Mouse (Mus musculus): ENCODE data around the gene Cth. TPM values are rescaled to one million over a fixed set of nuclear protein-coding genes. Genes with fewer than 3 reads are reported as not detected.
"Not testable (repeated sequence)": the region's sequence is repeated elsewhere in the genome, so short reads cannot be mapped to it uniquely, and the experiment has no call there.

Cth gene
- total RNA-seq (2021), result 10 to 100 TPM; 16.8 to 49.5 TPM
- long read RNA-seq, experiment 1, transcript Cth-201 (12 exons, 1,815 nt), result major isoform, 75 of 79 reads
- long read RNA-seq, experiment 1, partial matches to known transcripts, result 2 of 79 reads
- long read RNA-seq, experiment 1, other reads (novel, unspliced or antisense), result 2 of 79 reads
- long read RNA-seq, experiment 2, partial matches to known transcripts, result 0 of 4 reads
- long read RNA-seq, experiment 2, other reads (novel, unspliced or antisense), result 0 of 4 reads

GRCm38 (mm10) chr3:157924692-157925328, at the start of gene Cth:
Gene Cth, minus strand, starts transcription at chr3:157925077.
- peak; percentile 95 for DNase-seq

GRCm38 (mm10) chr3:157973236-157973635, 48.4 kb upstream of the Cth start:
- DNase-seq, result no peak

- no peak for DNase-seq
Observed at GRCm38 (mm10) chr3:157971151-157971550, 46.3 kb upstream of the Cth start.

GRCm38 (mm10) chr3:157957320-157957719, 32.4 kb upstream of the Cth start:
- DNase-seq, result no peak

- DNase-seq, result no peak
Observed at GRCm38 (mm10) chr3:157956201-157956600, 31.3 kb upstream of the Cth start.

- DNase-seq, result no peak
Observed at GRCm38 (mm10) chr3:157955466-157955865, 30.6 kb upstream of the Cth start.

- no peak for DNase-seq
Observed at GRCm38 (mm10) chr3:157952716-157953115, 27.8 kb upstream of the Cth start.

- peak; percentile 48 to 50 for DNase-seq
Observed at GRCm38 (mm10) chr3:157947383-157948280, 22.8 kb upstream of the Cth start.

GRCm38 (mm10) chr3:157946843-157947358, 22.0 kb upstream of the Cth start, which contains the start of gene Ankrd13c:
Gene Ankrd13c, plus strand, starts transcription at chr3:157947239.
- DNase-seq, result peak; percentile 91 to 93

- DNase-seq, result no peak
Observed at GRCm38 (mm10) chr3:157938585-157938984, 13.7 kb upstream of the Cth start.

GRCm38 (mm10) chr3:157934301-157934823, 9.5 kb upstream of the Cth start:
- DNase-seq, result no peak

GRCm38 (mm10) chr3:157933223-157933622, 8.3 kb upstream of the Cth start:
- not testable (repeated sequence) for DNase-seq

GRCm38 (mm10) chr3:157932074-157932473, 7.2 kb upstream of the Cth start:
- DNase-seq, result no peak

GRCm38 (mm10) chr3:157931592-157931991, 6.7 kb upstream of the Cth start:
- peak in 1 of 2 experiments; percentile 11 for DNase-seq

- DNase-seq, result no peak
Observed at GRCm38 (mm10) chr3:157929417-157929816, 4.5 kb upstream of the Cth start.

GRCm38 (mm10) chr3:157928731-157929130, 3.9 kb upstream of the Cth start:
- DNase-seq, result no peak

- no peak for DNase-seq
Observed at GRCm38 (mm10) chr3:157926761-157927160, 1.9 kb upstream of the Cth start.

- no peak for DNase-seq
Observed at GRCm38 (mm10) chr3:157925706-157926510, 1.0 kb upstream of the Cth start.

GRCm38 (mm10) chr3:157923268-157923835, 1.5 kb downstream of the Cth start:
- DNase-seq, result no peak

GRCm38 (mm10) chr3:157921376-157921775, 3.5 kb downstream of the Cth start:
- no peak for DNase-seq

- DNase-seq, result no peak
Observed at GRCm38 (mm10) chr3:157916336-157916735, 8.5 kb downstream of the Cth start.

All from adrenal gland, postnatal 36 days (tissue).